Mouse (Mus musculus): ENCODE data around the gene Trmt10c. TPM values are rescaled to one million over a fixed set of nuclear protein-coding genes. Genes with fewer than 3 reads are reported as not detected.
"Not testable (repeated sequence)": the region's sequence is repeated elsewhere in the genome, so short reads cannot be mapped to it uniquely, and the experiment has no call there.

Trmt10c gene
- polyA plus RNA-seq (2015; fragmentation: Nextera tagmentation; extraction: Ambion mirVana) = 12.7 and 12.9 TPM in 2 replicates

DNA sequence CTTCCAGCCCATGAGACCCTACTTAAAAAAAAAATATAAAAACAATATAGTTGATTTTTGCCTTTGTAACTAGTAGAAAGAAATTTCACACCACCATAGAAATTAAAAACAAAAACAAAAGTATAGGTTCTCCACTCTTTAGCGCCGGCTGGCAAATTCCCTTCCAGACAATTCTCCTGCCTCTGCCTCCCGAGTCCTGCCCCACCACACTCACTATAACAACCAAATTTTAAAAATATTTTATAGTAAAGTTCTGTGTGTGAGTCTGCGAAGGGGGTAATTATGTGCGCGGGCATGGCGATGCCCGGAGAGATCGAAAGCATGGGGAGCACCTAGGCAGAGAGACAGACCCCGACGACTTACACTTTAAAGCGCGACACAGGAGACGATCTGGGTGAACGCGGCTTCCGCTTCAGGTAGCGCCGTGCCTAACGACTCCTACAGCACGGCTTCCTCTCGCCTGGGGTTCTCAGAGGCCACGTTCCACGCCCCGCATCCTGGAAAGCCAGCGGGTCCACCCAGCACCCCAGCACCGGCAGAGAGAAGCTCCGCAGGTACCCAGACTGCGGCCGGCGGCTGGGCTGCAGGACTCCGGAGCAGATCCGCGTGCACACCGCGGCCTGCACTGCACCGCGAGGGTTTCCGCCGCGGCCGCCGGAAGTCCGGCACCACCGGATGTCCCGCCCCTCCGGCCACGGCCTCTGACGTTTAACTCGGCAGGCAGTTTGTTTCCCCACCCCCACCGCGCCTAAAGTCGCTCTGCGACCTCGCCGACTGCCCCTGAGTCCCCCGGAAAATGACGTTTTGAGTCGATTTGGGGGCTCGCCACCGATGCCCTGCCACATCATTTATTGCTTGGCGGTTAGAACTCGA is at the start of gene Trmt10c:
Gene Trmt10c (minus strand): TSS at position 682 of the 873 bp plus-strand sequence.
- WGBS (ENCODE audit: insufficient replicate concordance) = under 1% methylated on average over 63 of the region's 63 CpGs
- peak within 1 kb of the TSS; percentile 86 for H3K4me3 ChIP-seq (replicated peaks)
- H3K4me1 ChIP-seq (replicated peaks) = peaks cover 29% of the 10 kb centered on the region
- H3K9me3 ChIP-seq (replicated peaks) = no peaks in the 10 kb centered on the region
- H3K9ac ChIP-seq = peak within 1 kb of the TSS; percentile 81
- peaks cover 26% of the 10 kb centered on the region for H3K36me3 ChIP-seq (replicated peaks)
- peak within 1 kb of the TSS; percentile 86 for H3K27ac ChIP-seq (replicated peaks)
- peak within 1 kb of the TSS; percentile 69 for H3K4me2 ChIP-seq
- no peaks in the 10 kb centered on the region for H3K27me3 ChIP-seq
- ATAC-seq (ENCODE audit: insufficient read depth) = peak; percentile 99

DNA sequence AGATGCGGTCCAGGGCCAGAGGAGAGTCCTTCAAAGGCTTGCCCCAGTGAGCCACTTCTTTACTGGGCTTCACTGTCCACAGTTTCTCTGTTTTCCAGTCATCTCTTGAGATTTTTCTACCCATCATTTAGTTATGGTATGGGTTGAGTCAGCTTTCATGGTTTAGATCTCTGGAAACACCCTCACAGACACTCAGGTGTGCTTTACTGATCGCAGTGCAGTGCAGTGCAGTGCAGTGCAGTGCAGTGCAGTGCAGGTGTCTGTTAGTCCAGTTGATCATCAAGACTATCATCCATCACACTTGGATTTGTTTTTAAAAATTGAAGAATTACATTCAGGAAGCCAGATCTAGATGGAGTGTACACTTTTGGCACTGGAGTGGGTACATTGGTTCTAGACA is 48.7 kb upstream of the Trmt10c start:
- Histone ChIP-seq H3K27ac (replicated peaks) (no peak overlapping the region), H3K4me1 (replicated peaks) (no peaks in the 10 kb centered on the region), H3K27me3 (no peaks in the 10 kb centered on the region), H3K9ac (no peak overlapping the region), H3K4me3 (replicated peaks) (no peak overlapping the region), H3K9me3 (replicated peaks) (no peaks in the 10 kb centered on the region), H3K4me2 (no peak overlapping the region), H3K36me3 (replicated peaks) (peaks cover 42% of the 10 kb centered on the region)
- 88% methylated on average over 2 of the region's 2 CpGs for WGBS (ENCODE audit: insufficient replicate concordance)
- peak; percentile 56 for ATAC-seq (ENCODE audit: insufficient read depth)

DNA sequence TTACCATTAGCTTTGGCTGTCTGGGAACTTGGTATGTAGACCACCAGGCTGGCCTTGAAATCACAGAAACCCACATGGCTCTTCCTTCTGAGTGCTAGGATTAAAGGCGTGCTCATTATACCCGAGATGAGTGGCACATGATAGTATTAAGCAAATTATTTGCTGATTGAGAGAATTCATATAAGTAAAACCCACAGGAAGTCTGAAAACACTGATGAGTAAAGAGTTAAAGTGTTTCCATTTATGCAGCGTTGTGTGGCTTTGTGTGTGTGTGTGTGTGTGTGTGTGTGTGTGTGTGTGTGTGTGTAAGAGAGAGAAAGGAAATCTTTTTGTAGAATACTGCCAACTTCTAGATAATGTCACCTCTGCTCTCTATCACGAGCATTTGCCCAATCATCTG is 44.1 kb upstream of the Trmt10c start:
- no peaks in the 10 kb centered on the region for H3K27me3 ChIP-seq
- WGBS (ENCODE audit: insufficient replicate concordance) = 64% methylated on average over 4 of the region's 4 CpGs
- H3K4me2 ChIP-seq = no peak overlapping the region
- no peaks in the 10 kb centered on the region for H3K9me3 ChIP-seq (replicated peaks)
- ATAC-seq (ENCODE audit: insufficient read depth) = no peak
- H3K9ac ChIP-seq = no peak overlapping the region
- H3K36me3 ChIP-seq (replicated peaks) = peaks cover 28% of the 10 kb centered on the region
- peaks cover 5% of the 10 kb centered on the region for H3K4me1 ChIP-seq (replicated peaks)
- H3K4me3 ChIP-seq (replicated peaks) = no peak overlapping the region
- no peak overlapping the region for H3K27ac ChIP-seq (replicated peaks)

DNA sequence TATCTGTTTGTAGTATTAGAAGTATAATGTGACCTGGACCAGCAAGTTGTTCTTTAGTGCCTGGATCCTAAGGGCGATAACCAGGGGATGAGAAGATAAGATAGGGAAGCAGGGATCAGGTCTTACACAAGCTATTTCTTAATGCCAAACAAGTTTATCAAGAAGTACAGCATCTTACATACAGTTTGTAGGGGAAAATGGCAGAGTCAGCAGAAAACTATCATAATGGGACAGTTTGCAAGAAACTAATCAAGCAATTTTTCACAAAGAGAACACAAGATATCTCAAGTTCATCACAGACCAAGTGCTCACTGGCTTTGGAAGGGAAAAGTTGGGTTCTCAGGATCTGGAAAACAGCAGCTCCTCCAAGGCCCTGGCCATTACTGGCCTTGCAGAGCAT is 41.8 kb upstream of the Trmt10c start:
- H3K4me3 ChIP-seq (replicated peaks) = no peak overlapping the region
- no peak overlapping the region for H3K9ac ChIP-seq
- no peak overlapping the region for H3K4me2 ChIP-seq
- H3K9me3 ChIP-seq (replicated peaks) = no peaks in the 10 kb centered on the region
- peaks cover 16% of the 10 kb centered on the region for H3K4me1 ChIP-seq (replicated peaks)
- H3K27ac ChIP-seq (replicated peaks) = no peak overlapping the region
- WGBS (ENCODE audit: insufficient replicate concordance) = 70% methylated on average over 1 of the region's 1 CpGs
- ATAC-seq (ENCODE audit: insufficient read depth) = no peak
- H3K27me3 ChIP-seq = no peaks in the 10 kb centered on the region
- peaks cover 17% of the 10 kb centered on the region; the same call in 1 of the 2 replicates for H3K36me3 ChIP-seq (replicated peaks)

DNA sequence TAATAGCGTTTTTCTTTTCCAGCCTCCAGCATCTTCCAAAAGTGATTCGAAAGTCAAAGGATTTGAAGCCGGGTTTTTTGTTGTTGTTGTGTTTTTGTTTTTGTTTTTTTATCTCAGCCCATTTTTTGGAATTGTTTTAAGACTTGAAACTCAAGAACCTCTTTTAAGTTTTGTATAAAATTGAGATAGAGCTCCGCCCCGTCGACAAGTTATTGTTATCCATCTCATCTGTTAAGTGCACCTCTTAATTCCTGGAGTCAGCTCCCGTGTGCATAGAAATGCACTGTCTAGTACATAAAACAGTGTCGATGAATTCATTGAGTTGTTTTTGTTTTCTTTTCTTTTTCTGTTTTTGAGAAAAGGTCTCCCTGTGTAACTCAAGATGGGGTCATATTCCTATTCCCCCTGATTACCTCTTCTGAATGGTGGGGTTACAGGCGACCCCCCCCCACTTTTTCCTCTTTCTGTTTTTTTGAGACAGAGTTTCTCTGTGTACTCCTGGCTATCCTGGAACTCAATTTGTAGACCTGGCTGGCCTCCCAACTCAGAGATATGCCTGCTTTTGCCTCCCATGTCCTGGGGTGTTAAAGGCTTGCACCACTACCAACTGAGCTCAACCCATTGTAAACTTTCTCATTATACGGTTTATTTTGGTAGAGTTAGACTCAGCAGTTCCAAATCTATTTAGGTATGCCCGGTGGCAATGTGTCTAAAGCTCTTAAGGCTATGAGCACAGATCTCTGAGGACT is 38.7 kb upstream of the Trmt10c start:
- peak overlapping the region; percentile 99 for H3K27ac ChIP-seq (replicated peaks)
- no peak for ATAC-seq (ENCODE audit: insufficient read depth)
- H3K4me1 ChIP-seq (replicated peaks) = peaks cover 44% of the 10 kb centered on the region
- H3K4me2 ChIP-seq = peak overlapping the region; percentile 68
- WGBS (ENCODE audit: insufficient replicate concordance) = 10% methylated on average over 11 of the region's 11 CpGs
- peaks cover 5% of the 10 kb centered on the region; the same call in 1 of the 2 replicates for H3K36me3 ChIP-seq (replicated peaks)
- H3K4me3 ChIP-seq (replicated peaks) = peak overlapping the region; percentile 94
- no peaks in the 10 kb centered on the region for H3K27me3 ChIP-seq
- H3K9me3 ChIP-seq (replicated peaks) = no peaks in the 10 kb centered on the region
- peak overlapping the region; percentile 95 for H3K9ac ChIP-seq

DNA sequence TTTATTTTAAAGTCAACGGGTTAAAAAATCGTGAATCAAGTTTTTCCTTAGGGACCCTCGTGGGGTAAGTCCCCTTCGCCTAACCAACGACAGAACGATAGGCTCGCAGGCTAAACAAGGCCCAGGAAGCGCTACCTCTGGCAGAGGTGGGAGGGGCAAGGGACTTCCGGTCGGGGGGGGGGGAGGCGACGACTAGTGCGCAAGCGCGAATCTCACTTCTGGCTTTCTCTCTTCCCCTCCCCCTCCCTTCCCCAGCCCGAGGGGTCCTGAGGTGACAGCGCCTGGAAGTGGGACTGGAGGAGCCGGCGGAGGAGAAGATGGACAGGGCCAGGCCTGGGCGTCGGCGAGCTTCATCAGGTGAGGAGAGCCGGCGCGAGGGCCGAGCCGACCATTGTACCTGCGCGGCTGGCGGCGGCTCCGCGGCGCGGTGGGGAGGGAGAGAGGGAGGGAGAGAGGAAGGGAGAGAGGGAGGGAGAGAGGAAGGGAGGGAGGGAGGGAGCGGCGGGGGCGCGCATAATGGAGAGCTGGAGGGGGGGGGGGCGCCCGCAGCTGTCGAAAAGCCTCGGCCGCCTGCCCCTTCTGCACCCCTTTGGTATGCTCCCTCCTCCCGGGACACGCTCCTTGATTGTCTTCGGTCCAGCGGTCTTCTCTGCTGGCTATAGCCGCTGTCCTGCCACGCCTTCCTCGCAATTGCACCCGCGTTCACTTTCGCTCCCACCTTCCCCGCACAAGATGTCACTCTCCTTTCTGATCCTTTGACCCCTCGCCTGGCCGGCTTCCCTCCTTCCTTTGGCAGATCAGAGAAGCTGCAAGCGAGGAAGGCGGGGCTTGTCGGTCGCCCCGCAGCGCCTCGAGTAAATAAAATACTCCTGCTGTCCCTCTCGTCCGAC is 37.8 kb upstream of the Trmt10c start:
- Histone ChIP-seq H3K27ac (replicated peaks) (peak overlapping the region; percentile 99), H3K9me3 (replicated peaks) (no peaks in the 10 kb centered on the region), H3K4me3 (replicated peaks) (peak overlapping the region; percentile 94), H3K27me3 (no peaks in the 10 kb centered on the region), H3K9ac (peak overlapping the region; percentile 95), H3K4me2 (peak overlapping the region; percentile 68), H3K36me3 (replicated peaks) (peaks cover 5% of the 10 kb centered on the region; the same call in 1 of the 2 replicates), H3K4me1 (replicated peaks) (peaks cover 52% of the 10 kb centered on the region)
- under 1% methylated on average over 55 of the region's 66 CpGs for WGBS (ENCODE audit: insufficient replicate concordance)
- ATAC-seq (ENCODE audit: insufficient read depth) = peak; percentile 51

DNA sequence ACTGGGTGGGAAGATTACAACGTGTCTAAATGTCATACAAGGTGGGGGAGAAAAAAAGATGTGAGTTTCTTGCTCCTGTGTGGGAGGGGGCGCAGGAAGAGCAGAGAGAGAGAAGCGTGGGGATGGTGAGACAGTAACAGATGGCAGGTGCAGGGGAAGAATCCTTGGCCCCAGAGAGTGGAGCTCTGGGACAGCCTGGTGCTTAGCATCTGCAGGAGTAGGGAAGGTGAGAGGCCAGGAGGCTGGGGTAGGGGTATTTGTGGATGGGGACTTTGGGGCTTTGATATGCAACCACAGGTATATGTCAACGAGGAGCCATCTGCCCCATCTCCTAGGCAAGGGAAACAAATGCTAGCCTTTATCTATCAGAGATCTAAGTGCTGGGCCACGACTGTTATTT is 36.9 kb upstream of the Trmt10c start:
- Histone ChIP-seq H3K27me3 (no peaks in the 10 kb centered on the region), H3K9me3 (replicated peaks) (no peaks in the 10 kb centered on the region), H3K27ac (replicated peaks) (peak overlapping the region; percentile 99), H3K4me1 (replicated peaks) (peaks cover 58% of the 10 kb centered on the region), H3K9ac (peak overlapping the region; percentile 95), H3K4me3 (replicated peaks) (peak overlapping the region; percentile 94), H3K36me3 (replicated peaks) (peaks cover 5% of the 10 kb centered on the region; the same call in 1 of the 2 replicates), H3K4me2 (peak overlapping the region; percentile 68)
- no peak for ATAC-seq (ENCODE audit: insufficient read depth)
- 39% methylated on average over 5 of the region's 5 CpGs for WGBS (ENCODE audit: insufficient replicate concordance)

DNA sequence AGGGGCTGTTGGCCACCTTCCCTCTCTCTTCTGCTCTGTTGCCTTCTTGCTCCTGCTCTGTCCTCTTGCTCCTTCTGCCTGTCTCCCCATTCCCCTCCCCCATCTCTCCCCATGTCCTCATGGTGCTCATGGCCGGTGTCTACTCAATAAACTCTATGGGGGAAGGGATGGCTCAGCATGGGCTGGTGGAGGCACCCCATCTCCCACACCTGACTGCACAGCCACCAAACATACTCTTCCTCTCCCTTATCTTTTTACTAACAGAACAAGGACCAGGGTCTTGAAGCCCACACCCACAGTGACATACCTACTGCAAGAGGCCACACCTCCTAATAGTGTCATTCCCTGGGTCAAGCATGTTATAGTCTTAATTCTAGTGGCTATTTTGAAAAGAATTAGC is 36.5 kb upstream of the Trmt10c start:
- 30% methylated on average over 1 of the region's 1 CpGs for WGBS (ENCODE audit: insufficient replicate concordance)
- no peaks in the 10 kb centered on the region for H3K9me3 ChIP-seq (replicated peaks)
- H3K4me3 ChIP-seq (replicated peaks) = no peak overlapping the region
- 0 out of 2 replicates have a peak, but pooled peaks have one; percentile 3 for ATAC-seq (ENCODE audit: insufficient read depth)
- peaks cover 5% of the 10 kb centered on the region; the same call in 1 of the 2 replicates for H3K36me3 ChIP-seq (replicated peaks)
- peaks cover 61% of the 10 kb centered on the region for H3K4me1 ChIP-seq (replicated peaks)
- peak overlapping the region; percentile 95; the same call in 1 of the 2 replicates for H3K9ac ChIP-seq
- peak overlapping the region; percentile 68 for H3K4me2 ChIP-seq
- peak overlapping the region; percentile 99 for H3K27ac ChIP-seq (replicated peaks)
- H3K27me3 ChIP-seq = no peaks in the 10 kb centered on the region

DNA sequence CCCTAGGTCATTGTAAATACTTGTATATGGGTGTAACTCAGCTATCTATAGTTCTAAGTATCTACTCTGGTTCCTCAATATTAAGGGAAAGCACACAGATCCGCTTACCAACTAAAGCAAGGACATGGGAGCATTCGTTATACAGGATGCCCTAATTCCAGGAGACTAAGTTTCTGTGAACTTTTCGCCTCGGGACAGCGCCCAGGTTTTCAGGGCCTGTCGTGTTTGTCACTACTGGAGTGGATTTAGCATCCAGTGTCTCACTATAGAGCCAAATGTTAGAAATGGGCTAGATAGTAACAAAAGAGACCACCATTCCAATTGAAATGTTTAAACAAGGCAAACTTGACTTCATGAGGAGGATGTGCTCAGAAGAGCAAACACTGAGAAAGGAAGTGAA is 35.5 kb upstream of the Trmt10c start:
- ATAC-seq (ENCODE audit: insufficient read depth); H3K36me3 ChIP-seq (replicated peaks); H3K4me3 ChIP-seq (replicated peaks); H3K9me3 ChIP-seq (replicated peaks); H3K9ac ChIP-seq; H3K27me3 ChIP-seq: not testable (repeated sequence)
- Histone ChIP-seq H3K4me2 (peak overlapping the region; percentile 74; the same call in 1 of the 2 replicates), H3K27ac (replicated peaks) (peak overlapping the region; percentile 99), H3K4me1 (replicated peaks) (peaks cover 71% of the 10 kb centered on the region)
- WGBS (ENCODE audit: insufficient replicate concordance) = 90% methylated on average over 6 of the region's 6 CpGs

DNA sequence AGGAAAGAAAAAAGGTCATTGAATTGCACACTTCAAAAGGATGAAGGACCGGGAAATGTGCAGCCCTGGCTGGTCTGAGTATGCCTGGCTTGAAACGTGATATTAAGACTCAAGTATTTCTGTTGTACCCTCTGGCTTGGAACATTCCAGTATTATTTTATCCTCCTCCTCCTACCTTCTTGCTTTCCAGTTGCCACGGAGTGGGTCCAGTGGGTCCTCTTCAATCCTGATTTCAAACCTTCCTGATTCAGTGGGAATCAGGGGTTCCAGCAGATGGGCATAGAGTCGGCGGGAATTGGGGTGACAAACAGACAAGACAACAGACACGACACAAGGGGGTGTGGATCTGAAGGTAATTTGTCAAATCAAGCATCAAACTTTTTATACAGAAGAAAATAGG is 34.9 kb upstream of the Trmt10c start:
- H3K4me1 ChIP-seq (replicated peaks) = peaks cover 77% of the 10 kb centered on the region
- H3K9me3 ChIP-seq (replicated peaks) = no peaks in the 10 kb centered on the region
- WGBS (ENCODE audit: insufficient replicate concordance) = 75% methylated on average over 6 of the region's 6 CpGs
- H3K27me3 ChIP-seq = no peaks in the 10 kb centered on the region
- no peaks in the 10 kb centered on the region for H3K36me3 ChIP-seq (replicated peaks)
- H3K4me2 ChIP-seq = peak overlapping the region; percentile 74
- ATAC-seq (ENCODE audit: insufficient read depth) = no peak
- no peak overlapping the region for H3K4me3 ChIP-seq (replicated peaks)
- peak overlapping the region; percentile 99 for H3K27ac ChIP-seq (replicated peaks)
- H3K9ac ChIP-seq = peak overlapping the region; percentile 26; the same call in 1 of the 2 replicates

Data from liver, embryonic 15.5 days (tissue).